Mouse (Mus musculus): ENCODE measurements around the gene Flt4.
"Not testable (repeated sequence)": the region's sequence is repeated elsewhere in the genome, so short reads cannot be mapped to it uniquely, and the experiment has no call there.

GRCm38 (mm10) chr11:49597149-49597548 lies 11.9 kb upstream of the Flt4 start:
- not testable (repeated sequence) for TF ChIP-seq POLR2A (IDR thresholded peaks at IDR 0.05; ENCODE audit: borderline replicate concordance, extremely low read depth, low read depth, low read length); CTCF (IDR thresholded peaks at IDR 0.05; ENCODE audit: insufficient read depth, low read length)
